Mouse (Mus musculus) lung, embryonic 14.5 days (tissue): ENCODE measurements at regions not wholly inside any gene's neighbourhood (a gene's known extent, or its start where the extent isn't known, plus 50 kb on each side); places are given as distances from the start of the nearest gene placed in this dataset.

ENCODE experiments used
- ATAC-seq: fragments of 200-750 bp; cut with Nextera tagmentation; 2 replicates; pipeline ENCODE4 v1.8.0; 2017; ENCODE audit warnings: mild to moderate bottlenecking, moderate TSS enrichment, moderate library complexity; ENCODE audit not compliant: insufficient read depth
- DNase-seq: peaks from one replicate; pipeline ENCODE4 v3.0.0-alpha.2; 2015
- H3K27ac ChIP-seq: fragments of 300-500 bp; sonication (generic); 2 replicates; pipeline ENCODE4 v1.5.1; 2014; ENCODE audit warnings: low read depth, mild to moderate bottlenecking, moderate library complexity
- H3K27me3 ChIP-seq: fragments of 300-500 bp; sonication (generic); 2 replicates; pipeline ENCODE4 v1.6.1; 2014; ENCODE audit warnings: low read length, control low read depth; ENCODE audit not compliant: insufficient read depth
- H3K36me3 ChIP-seq: fragments of 300-500 bp; sonication (generic); 2 replicates; pipeline ENCODE4 v1.6.1; 2014; ENCODE audit warnings: control low read depth; ENCODE audit not compliant: insufficient read depth
- H3K4me1 ChIP-seq: fragments of 300-500 bp; sonication (generic); 2 replicates; pipeline ENCODE4 v1.6.1; 2014; ENCODE audit warnings: antibody characterized with exemption, control low read depth; ENCODE audit not compliant: insufficient read depth
- H3K4me2 ChIP-seq: fragments of 300-500 bp; sonication (generic); 2 replicates; pipeline ENCODE4 v1.6.1; 2014; ENCODE audit warnings: mild to moderate bottlenecking
- H3K4me3 ChIP-seq: fragments of 300-500 bp; sonication (generic); 2 replicates; pipeline ENCODE4 v1.5.1; 2014; ENCODE audit warnings: low read depth, low read length
- H3K9ac ChIP-seq: fragments of 300-500 bp; sonication (generic); 2 replicates; pipeline ENCODE4 v1.6.1; 2014
- H3K9me3 ChIP-seq: fragments of 300-500 bp; sonication (generic); 2 replicates; pipeline ENCODE4 v1.6.1; 2016; ENCODE audit warnings: low read depth, low read length, control low read depth
- CTCF ChIP-seq: IDR thresholded peaks from 2 replicates; pipeline ENCODE4 v1.5.1; 2016; ENCODE audit warnings: antibody characterized with exemption, low read depth
- WGBS: fragments of 180-500 bp; shearing (Covaris S2); extraction: QIAGEN DNeasy Blood & Tissue Kit; methylation state at CpG from one replicate; pipeline ENCODE4 v1.1.7; 2014; 5-methylcytosine and 5-hydroxymethylcytosine counted together

- Histone ChIP-seq H3K9me3 (no peaks in the 10 kb centered on the region), H3K36me3 (no peaks in the 10 kb centered on the region), H3K4me3 (no peak overlapping the region), H3K9ac (no peak overlapping the region), H3K27me3 (no peaks in the 10 kb centered on the region), H3K4me2 (no peak overlapping the region), H3K4me1 (no peaks in the 10 kb centered on the region; the same call in 1 of the 2 replicates), H3K27ac (no peak overlapping the region)
- ATAC-seq: no peak; the same call in 1 of the 2 replicates
- peak; percentile 64 for DNase-seq
- TF ChIP-seq CTCF: no peak
- 33% methylated on average over 15 of the region's 15 CpGs for WGBS
These were observed 366.8 kb upstream of the Jarid2 start for GRCm38 (mm10) chr13:44362293-44363005.

GRCm38 (mm10) chr13:44363016-44363415, 366.3 kb upstream of the Jarid2 start:
- TF ChIP-seq CTCF: no peak
- no peak overlapping the region for H3K9ac ChIP-seq
- 25% methylated on average over 2 of the region's 2 CpGs for WGBS
- no peaks in the 10 kb centered on the region; the same call in 1 of the 2 replicates for H3K4me1 ChIP-seq
- no peak overlapping the region for H3K4me2 ChIP-seq
- H3K27ac ChIP-seq: no peak overlapping the region
- no peak overlapping the region for H3K4me3 ChIP-seq
- DNase-seq (no peak), ATAC-seq (no peak)
- H3K9me3 ChIP-seq: no peaks in the 10 kb centered on the region
- H3K36me3 ChIP-seq: no peaks in the 10 kb centered on the region
- no peaks in the 10 kb centered on the region for H3K27me3 ChIP-seq

- WGBS: 73% methylated on average over 7 of the region's 7 CpGs
- Histone ChIP-seq H3K4me1 (no peaks in the 10 kb centered on the region; the same call in 1 of the 2 replicates), H3K9ac (no peak overlapping the region), H3K27ac (no peak overlapping the region), H3K4me2 (no peak overlapping the region), H3K4me3 (no peak overlapping the region), H3K36me3 (no peaks in the 10 kb centered on the region), H3K27me3 (no peaks in the 10 kb centered on the region), H3K9me3 (no peaks in the 10 kb centered on the region)
- ATAC-seq (no peak), DNase-seq (no peak)
- TF ChIP-seq CTCF: no peak
These were observed 360.0 kb upstream of the Jarid2 start for GRCm38 (mm10) chr13:44369301-44369700.

GRCm38 (mm10) chr13:44372361-44372877, 356.9 kb upstream of the Jarid2 start:
- Histone ChIP-seq H3K9ac (no peak overlapping the region), H3K4me2 (no peak overlapping the region), H3K4me1 (no peaks in the 10 kb centered on the region), H3K36me3 (no peaks in the 10 kb centered on the region), H3K9me3 (no peaks in the 10 kb centered on the region), H3K4me3 (no peak overlapping the region), H3K27ac (no peak overlapping the region), H3K27me3 (no peaks in the 10 kb centered on the region)
- TF ChIP-seq CTCF: no peak
- 63% methylated on average over 6 of the region's 6 CpGs for whole genome bisulfite sequencing
- ATAC-seq: no peak
- DNase-seq: no peak

- Histone ChIP-seq H3K9ac (no peak overlapping the region), H3K4me3 (no peak overlapping the region), H3K4me2 (no peak overlapping the region), H3K36me3 (no peaks in the 10 kb centered on the region), H3K9me3 (no peaks in the 10 kb centered on the region), H3K4me1 (no peaks in the 10 kb centered on the region), H3K27me3 (no peaks in the 10 kb centered on the region), H3K27ac (no peak overlapping the region)
- ATAC-seq (no peak), DNase-seq (no peak)
- no peak for TF ChIP-seq CTCF
- WGBS: 59% methylated on average over 13 of the region's 13 CpGs
These were observed 353.7 kb upstream of the Jarid2 start for GRCm38 (mm10) chr13:44375476-44376159.

- ATAC-seq: no peak
- TF ChIP-seq CTCF: no peak
These were observed 353.1 kb upstream of the Jarid2 start for GRCm38 (mm10) chr13:44376160-44376488.

GRCm38 (mm10) chr13:44381721-44382450, 347.4 kb upstream of the Jarid2 start:
- no peak overlapping the region for H3K9ac ChIP-seq
- 63% methylated on average over 7 of the region's 7 CpGs for WGBS
- H3K9me3 ChIP-seq: no peaks in the 10 kb centered on the region
- ATAC-seq (no peak), DNase-seq (no peak)
- H3K36me3 ChIP-seq: no peaks in the 10 kb centered on the region
- no peak overlapping the region for H3K27ac ChIP-seq
- no peak overlapping the region for H3K4me3 ChIP-seq
- TF ChIP-seq CTCF: peak; percentile 32
- H3K27me3 ChIP-seq: no peaks in the 10 kb centered on the region
- H3K4me1 ChIP-seq: no peaks in the 10 kb centered on the region
- H3K4me2 ChIP-seq: no peak overlapping the region

More at GRCm38 (mm10) chr13:44376160-44376488, 353.1 kb upstream of the Jarid2 start:
- DNase-seq: no peak
- Histone ChIP-seq H3K4me1 (no peaks in the 10 kb centered on the region), H3K4me3 (no peak overlapping the region), H3K4me2 (no peak overlapping the region), H3K27ac (no peak overlapping the region), H3K36me3 (no peaks in the 10 kb centered on the region), H3K9me3 (no peaks in the 10 kb centered on the region), H3K27me3 (no peaks in the 10 kb centered on the region), H3K9ac (no peak overlapping the region)
- WGBS: 39% methylated on average over 3 of the region's 3 CpGs
